Mouse (Mus musculus) sigmoid colon, adult 10 weeks (tissue): Measurements from ENCODE around the gene Pld4. TPM values are rescaled to one million over a fixed set of nuclear protein-coding genes. Genes with fewer than 3 reads are reported as not detected.

ENCODE experiments used
- polyA plus RNA-seq: library from polyadenylated mRNA; stranded (reverse); fragments of 350-450 nt; fragmentation: Illumina TruSeq; extraction: RNeasy Lipid Tissue Mini Kit (QIAGEN cat#74804); gene quantifications from one replicate; pipeline ENCODE4 v1.2.3, GENCODE M21; 2014; ENCODE audit warnings: low read depth, low replicate concordance

Pld4 gene
- polyA plus RNA-seq = 0.60 TPM

DNA sequence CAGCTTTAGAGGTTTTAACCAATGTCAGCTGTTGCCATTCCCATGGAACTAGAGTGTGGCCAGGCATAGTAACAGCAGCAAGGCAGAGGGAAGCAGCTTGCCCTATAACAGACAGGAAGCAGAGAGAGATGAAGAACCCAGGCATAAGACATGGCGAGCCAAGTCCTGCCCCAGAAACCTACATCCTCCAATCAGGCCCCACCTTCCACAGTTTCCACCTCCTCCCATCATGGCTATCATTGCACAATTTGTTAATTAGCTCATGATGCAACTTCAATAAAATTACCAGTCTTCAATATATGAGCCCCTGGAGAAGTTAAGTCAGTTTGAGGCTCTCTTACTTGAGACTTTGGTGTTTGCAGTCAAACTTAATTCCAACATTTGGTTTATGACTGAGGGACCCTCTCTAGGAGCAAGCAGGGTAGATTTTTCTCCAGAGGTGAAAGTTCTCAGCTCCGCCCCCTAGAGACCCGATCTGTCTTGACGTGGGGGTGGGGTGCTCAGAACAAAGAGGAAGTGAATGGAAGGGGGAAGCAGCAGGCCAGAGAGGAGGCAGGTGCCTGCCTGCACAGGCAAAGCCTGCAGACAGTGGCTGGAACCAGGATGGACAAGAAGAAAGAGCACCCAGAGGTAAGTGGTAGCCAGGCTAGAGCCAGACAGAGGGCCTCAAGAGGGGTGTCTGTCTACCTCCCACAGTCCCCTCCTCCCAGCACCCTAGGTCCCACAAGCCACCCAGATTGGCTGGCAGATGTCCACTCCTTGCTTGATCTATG lies at the start of gene Pld4:
Gene Pld4, plus strand, starts transcription at position 502 of the 773 bp plus-strand sequence.

GRCm38 (mm10) chr12:112720216-112720615 lies 40.2 kb upstream of the Pld4 start, which contains the start of gene Cep170b:
Gene Cep170b, plus strand, starts transcription at chr12:112720455.

DNA sequence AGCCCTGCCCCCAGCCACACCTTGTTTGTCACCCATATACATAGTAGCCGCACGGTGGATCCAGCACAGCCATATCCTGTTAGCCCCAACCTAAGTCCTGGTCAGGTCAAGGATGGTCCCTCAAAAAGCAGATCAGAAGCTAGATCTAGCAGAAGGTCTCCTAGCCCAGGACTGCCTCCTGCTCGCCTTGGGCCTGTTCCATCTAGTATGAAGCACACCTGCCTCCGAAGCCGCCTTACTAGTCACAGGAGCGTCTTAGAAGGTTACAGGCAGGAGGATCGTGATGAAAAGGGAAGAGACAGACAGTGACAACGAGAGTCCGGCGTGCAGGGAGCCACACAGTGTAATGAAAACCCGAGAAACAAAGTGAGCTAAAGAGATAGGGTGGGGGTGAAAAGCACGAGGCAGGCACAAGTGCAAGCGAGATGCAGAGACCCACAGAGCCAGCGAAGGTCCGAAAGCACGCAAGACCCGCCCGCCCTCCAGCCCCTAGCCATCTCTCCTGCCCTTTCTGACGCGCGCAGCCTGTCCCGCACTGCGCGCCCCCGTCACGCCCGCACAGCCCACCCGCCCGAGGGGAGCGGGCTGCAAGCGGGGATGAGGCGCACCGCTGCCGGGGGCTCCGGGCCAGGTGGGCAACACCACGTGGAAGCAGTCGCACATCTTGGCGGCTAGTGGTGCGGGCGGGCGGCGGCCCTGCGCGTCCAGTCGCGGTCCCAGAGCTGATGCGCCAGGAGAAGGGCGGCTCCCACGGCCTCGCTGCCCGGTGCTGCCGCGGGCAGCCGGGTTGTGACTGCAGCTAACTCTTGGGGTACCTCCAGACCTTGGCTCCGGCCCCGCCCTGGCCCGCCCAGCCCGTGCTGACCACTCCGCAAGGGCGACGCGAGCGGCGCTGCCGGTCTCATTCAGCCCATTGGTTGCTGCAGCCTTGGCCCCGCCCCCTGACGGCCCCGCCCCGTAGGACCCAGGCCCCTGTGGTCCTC lies 41.7 kb downstream of the Pld4 start, which contains the start of gene Ahnak2:
Gene Ahnak2, minus strand, starts transcription at position 794 of the 983 bp plus-strand sequence.

DNA sequence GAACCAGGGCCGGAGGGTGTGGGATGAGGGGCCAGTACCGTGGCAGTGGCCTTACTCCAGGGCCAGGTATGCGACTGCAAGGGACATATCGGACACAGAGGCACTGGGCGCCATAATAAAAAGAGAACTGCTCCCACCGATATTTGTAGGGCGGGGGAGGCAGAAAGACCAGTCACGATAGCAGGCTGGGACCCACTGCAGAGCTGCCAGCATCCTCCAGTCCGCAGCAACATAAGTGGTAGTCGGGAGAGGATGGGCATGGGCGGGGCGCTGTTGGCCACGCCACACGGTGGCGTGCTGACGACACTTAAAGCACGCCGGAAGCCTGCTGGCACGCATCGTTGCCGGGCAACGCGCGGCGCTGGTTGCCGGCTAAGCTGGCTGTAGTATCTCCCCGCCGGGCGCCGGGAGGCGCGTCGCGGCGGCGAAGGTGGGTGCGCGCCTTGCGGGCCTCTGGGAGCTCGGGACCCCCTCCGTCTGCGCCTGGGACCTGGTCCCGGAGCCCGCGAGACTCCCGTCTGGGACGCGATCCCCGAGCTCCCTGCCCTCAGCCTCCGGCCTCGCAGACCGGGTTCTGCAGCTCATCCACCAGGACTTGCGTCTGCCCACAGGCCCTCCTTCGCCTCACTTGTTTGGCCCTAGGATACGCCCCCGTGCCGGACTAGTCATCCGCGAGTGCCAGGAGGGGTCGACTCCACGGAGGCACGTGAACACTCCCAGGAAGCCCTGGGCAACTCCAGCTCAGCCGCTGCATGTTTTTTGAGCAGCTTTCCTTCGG lies 48.3 kb downstream of the Pld4 start, which contains the start of gene Clba1:
Gene Clba1, plus strand, starts transcription at position 351 of the 778 bp plus-strand sequence.

Other genes starting within 250 kb of the Pld4 start
- gene Tmem179, start 243.9 kb upstream of the Pld4 start, polyA plus RNA-seq = not detected
- 2.2 TPM for gene Inf2, start 171.9 kb upstream of the Pld4 start, polyA plus RNA-seq
- gene Adssl1, start 140.6 kb upstream of the Pld4 start, polyA plus RNA-seq = 0.41 TPM
- 1.9 TPM for gene Siva1, start 116.0 kb upstream of the Pld4 start, polyA plus RNA-seq
- gene Akt1, start 85.8 kb upstream of the Pld4 start, polyA plus RNA-seq = 7.6 TPM
- 0.91 TPM for gene Zbtb42, start 81.8 kb upstream of the Pld4 start, polyA plus RNA-seq
- 23.2 TPM for gene Cep170b, start 40.2 kb upstream of the Pld4 start, polyA plus RNA-seq
- 13.3 TPM for gene Ahnak2, start 42.0 kb downstream of the Pld4 start, polyA plus RNA-seq
- 0.28 TPM for gene Clba1, start 48.3 kb downstream of the Pld4 start, polyA plus RNA-seq
- gene Cdca4, start 68.8 kb downstream of the Pld4 start, polyA plus RNA-seq = 8.8 TPM
- gene Gpr132, start 107.6 kb downstream of the Pld4 start, polyA plus RNA-seq = 0.66 TPM
- gene Jag2, start 169.1 kb downstream of the Pld4 start, polyA plus RNA-seq = 0.09 TPM
- gene Nudt14, start 181.5 kb downstream of the Pld4 start, polyA plus RNA-seq = not detected
- gene Btbd6, start 215.8 kb downstream of the Pld4 start, polyA plus RNA-seq = 1.6 TPM
- 20.3 TPM for gene Brf1, start 240.0 kb downstream of the Pld4 start, polyA plus RNA-seq